Mouse (Mus musculus) B cell, adult 67 days (primary cell): ENCODE results near the gene Defb21. TPM values are rescaled to one million over a fixed set of nuclear protein-coding genes. Genes with fewer than 3 reads are reported as not detected.

Experiments used
- total RNA-seq, 2 experiments: library from RNA; stranded (reverse); gene quantifications; 4 replicates each; pipeline ENCODE4 v1.2.4; 2023

Defb21 gene
- total RNA-seq = not detected

GRCm38 (mm10) chr2:152572114-152572794 is at the start of gene Defb21:
TSS of gene Defb21 (plus strand) at chr2:152572744.

GRCm38 (mm10) chr2:152539944-152540710 is 32.4 kb upstream of the Defb21 start, which contains the start of gene Defb29:
TSS of gene Defb29 (minus strand) at chr2:152540098.

GRCm38 (mm10) chr2:152569038-152569437 is 3.5 kb upstream of the Defb21 start, which contains the start of gene Gm17416:
TSS of gene Gm17416 (plus strand) at chr2:152569338.

GRCm38 (mm10) chr2:152580107-152580506 is 7.6 kb downstream of the Defb21 start, which contains the start of gene Defb19:
TSS of gene Defb19 (minus strand) at chr2:152580312.

GRCm38 (mm10) chr2:152599299-152599698 is 26.8 kb downstream of the Defb21 start, which contains the start of gene Defb45:
TSS of gene Defb45 (minus strand) at chr2:152599399.

GRCm38 (mm10) chr2:152604057-152604456 is 31.5 kb downstream of the Defb21 start, which contains the start of gene Defb36:
TSS of gene Defb36 (plus strand) at chr2:152604327.

GRCm38 (mm10) chr2:152622953-152623352 is 50.4 kb downstream of the Defb21 start, which contains the start of gene Defb25:
TSS of gene Defb25 (minus strand) at chr2:152623053.

Other genes with a start within 250 kb of the Defb21 start
- 100 to 1,000 TPM; 205 to 216 TPM for gene Rbck1, start 240.1 kb upstream of the Defb21 start, total RNA-seq
- gene Trib3, start 228.7 kb upstream of the Defb21 start, total RNA-seq = 1 to 10 TPM; 5.7 to 6.1 TPM
- not detected for gene Nrsn2, start 196.1 kb upstream of the Defb21 start, total RNA-seq
- 1 to 10 TPM; 1.4 to 2.3 TPM for gene Sox12, start 174.7 kb upstream of the Defb21 start, total RNA-seq
- gene Zcchc3, start 157.7 kb upstream of the Defb21 start, total RNA-seq = 1 to 10 TPM; 3.1 to 4.7 TPM
- not detected for gene 6820408C15Rik, start 157.2 kb upstream of the Defb21 start, total RNA-seq
- not detected for gene Defb23, start 108.1 kb upstream of the Defb21 start, total RNA-seq
- not detected for gene Defb20, start 95.7 kb upstream of the Defb21 start, total RNA-seq
- gene Defb22, start 82.6 kb upstream of the Defb21 start, total RNA-seq = not detected
- gene Defb26, start 61.1 kb upstream of the Defb21 start, total RNA-seq = not detected
- not detected for gene Defb28, start 54.5 kb upstream of the Defb21 start, total RNA-seq
- gene Defb29, start 32.6 kb upstream of the Defb21 start, total RNA-seq = not detected
- not detected for gene Gm17416, start 3.4 kb upstream of the Defb21 start, total RNA-seq
- gene Defb19, start 7.6 kb downstream of the Defb21 start, total RNA-seq = not detected
- gene Defb45, start 26.7 kb downstream of the Defb21 start, total RNA-seq = not detected
- not detected for gene Defb36, start 31.6 kb downstream of the Defb21 start, total RNA-seq
- gene Defb25, start 50.3 kb downstream of the Defb21 start, total RNA-seq = not detected
- not detected for gene Rem1, start 54.2 kb downstream of the Defb21 start, total RNA-seq
- gene H13, start 96.7 kb downstream of the Defb21 start, total RNA-seq = 100 to 1,000 TPM; 100 to 106 TPM
- 10 to 100 TPM; 24.4 to 28.9 TPM for gene Mcts2, start 114.3 kb downstream of the Defb21 start, total RNA-seq
- gene Id1, start 163.5 kb downstream of the Defb21 start, total RNA-seq = 1 to 10 TPM in 1 of 2 experiments, under 1 TPM in 1; 0.62 to 1.0 TPM
- not detected for gene Cox4i2, start 181.4 kb downstream of the Defb21 start, total RNA-seq